Mouse (Mus musculus) G1E (cell line): Measurements from ENCODE around the gene Efcab6. TPM values are rescaled to one million over a fixed set of nuclear protein-coding genes. Genes with fewer than 3 reads are reported as not detected.

Experiments used
- ATAC-seq: 2 replicates; pipeline ENCODE4 v1.8.0; 2016; ENCODE audit warnings: mild to moderate bottlenecking; ENCODE audit not compliant: insufficient number of reproducible peaks, poor library complexity, low FRiP score, severe bottlenecking; ENCODE audit errors: extremely low read depth
- DNase-seq: peaks from one replicate; pipeline ENCODE4 v3.0.0; 2012; ENCODE audit warnings: low spot score
- H3K27me3 ChIP-seq: 2 replicates; pipeline ENCODE4 v1.6.1; 2012; ENCODE audit warnings: mild to moderate bottlenecking, low read length, inconsistent platforms; ENCODE audit not compliant: insufficient read depth
- H3K36me3 ChIP-seq: replicated peaks from 2 replicates; pipeline ENCODE3; 2012; ENCODE audit warnings: mild to moderate bottlenecking, inconsistent platforms
- H3K4me1 ChIP-seq: 2 replicates; pipeline ENCODE4 v1.6.1; 2012; ENCODE audit warnings: low read depth, low read length, inconsistent platforms, mixed read lengths; ENCODE audit not compliant: insufficient read depth
- H3K4me3 ChIP-seq: 2 replicates; pipeline ENCODE4 v1.5.1; 2012; ENCODE audit warnings: low read depth, mild to moderate bottlenecking, inconsistent platforms, low read length, moderate library complexity, mixed read lengths
- H3K9me3 ChIP-seq: replicated peaks from 2 replicates; pipeline ENCODE4 v1.6.1; 2012; ENCODE audit warnings: inconsistent platforms
- CTCF ChIP-seq: IDR thresholded peaks from 2 replicates; pipeline ENCODE4 v1.5.1; 2012; ENCODE audit warnings: low read depth, low read length, inconsistent platforms, mixed read lengths
- GATA1 ChIP-seq: IDR thresholded peaks from 2 replicates; pipeline ENCODE4 v1.6.1; 2012; ENCODE audit warnings: borderline replicate concordance, low read length, inconsistent platforms, mixed read lengths
- GATA2 ChIP-seq: IDR thresholded peaks from 2 replicates; pipeline ENCODE4 v1.6.1; 2012; ENCODE audit warnings: low read depth, low read length, inconsistent platforms, borderline replicate concordance
- POLR2AphosphoS5 ChIP-seq: IDR thresholded peaks from 2 replicates; pipeline ENCODE4 v1.6.1; 2012; ENCODE audit warnings: low read depth, low read length, inconsistent platforms; ENCODE audit not compliant: insufficient replicate concordance
- TAL1 ChIP-seq: conservative IDR thresholded peaks from 2 replicates; pipeline ENCODE4 v1.6.1; 2012; ENCODE audit warnings: low read depth, low read length, inconsistent platforms, mixed read lengths
- polyA plus RNA-seq: library from polyadenylated mRNA; stranded (reverse); fragments of >175 nt; gene quantifications from 2 replicates; pipeline ENCODE4 v1.2.3, GENCODE M21; 2012
- total RNA-seq, 2 experiments: library from RNA; stranded (forward) in 1 of 2; stranded (reverse) in 1 of 2; fragments of 200-1000 nt in 1 of 2; fragments of >200 nt in 1 of 2; fragmentation: Nextera tagmentation in 1 of 2; gene quantifications; 2 replicates each; pipeline ENCODE4 v1.2.3; 2014 to 2017

Efcab6 gene
- total and polyA plus RNA-seq, 3 experiments, result not detected

DNA sequence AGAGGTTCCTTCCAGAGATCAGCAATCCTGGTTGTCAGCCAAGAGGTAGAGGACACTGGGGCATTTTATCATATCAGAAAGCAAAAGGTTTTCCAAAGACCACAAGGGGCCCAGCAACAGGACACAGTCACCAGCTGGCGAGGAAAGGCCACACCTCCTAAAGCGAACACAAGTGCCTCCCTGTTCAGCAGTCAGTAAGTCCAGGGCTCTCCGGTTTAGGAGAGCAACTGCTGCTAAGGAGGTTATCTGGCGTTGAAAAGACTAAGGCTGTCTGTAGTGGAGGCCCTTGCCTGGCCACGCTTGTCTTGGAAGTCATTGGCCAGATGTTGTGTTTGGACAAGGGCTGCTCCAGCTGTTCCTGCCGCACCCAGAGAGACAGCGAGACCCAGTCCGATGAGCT is 100.1 kb downstream of the Efcab6 start:
- H3K4me3 ChIP-seq, result no peak overlapping the region
- H3K4me1 ChIP-seq, result no peaks in the 10 kb centered on the region
- no peaks in the 10 kb centered on the region for H3K27me3 ChIP-seq
- peaks cover 83% of the 10 kb centered on the region for H3K9me3 ChIP-seq
- no peaks in the 10 kb centered on the region for H3K36me3 ChIP-seq
- no peak for ATAC-seq
- no peak for DNase-seq
- TF ChIP-seq GATA1, result no peak
- no peak for TF ChIP-seq CTCF
- no peak for TF ChIP-seq POLR2AphosphoS5
- TF ChIP-seq GATA2, result no peak
- no peak for TF ChIP-seq TAL1

DNA sequence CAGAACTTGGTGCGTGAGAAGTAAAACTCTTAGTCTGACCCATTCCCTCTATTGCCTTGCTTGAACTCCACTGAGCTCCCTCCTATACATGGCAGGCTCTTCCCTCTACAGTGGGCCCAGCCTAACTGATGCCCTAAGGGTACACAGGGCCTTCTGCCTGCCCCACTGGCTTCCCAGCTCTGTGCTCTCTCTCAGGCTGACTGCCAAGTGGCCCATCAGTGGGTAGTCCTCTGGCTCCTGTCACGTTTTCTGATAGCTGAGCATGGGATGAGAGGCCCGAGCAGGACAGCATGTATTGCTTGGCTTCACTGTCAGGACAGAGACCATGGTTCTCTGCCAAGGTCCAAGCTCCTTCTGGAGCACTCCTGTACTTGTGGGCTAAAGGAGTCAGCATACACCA is 106.8 kb downstream of the Efcab6 start:
- TF ChIP-seq GATA1 (no peak), POLR2AphosphoS5 (no peak), TAL1 (no peak), CTCF (no peak), GATA2 (no peak)
- no peaks in the 10 kb centered on the region for H3K27me3 ChIP-seq
- no peaks in the 10 kb centered on the region for H3K36me3 ChIP-seq
- peaks cover 83% of the 10 kb centered on the region for H3K9me3 ChIP-seq
- no peaks in the 10 kb centered on the region for H3K4me1 ChIP-seq
- no peak for DNase-seq
- no peak for ATAC-seq
- no peak overlapping the region for H3K4me3 ChIP-seq

DNA sequence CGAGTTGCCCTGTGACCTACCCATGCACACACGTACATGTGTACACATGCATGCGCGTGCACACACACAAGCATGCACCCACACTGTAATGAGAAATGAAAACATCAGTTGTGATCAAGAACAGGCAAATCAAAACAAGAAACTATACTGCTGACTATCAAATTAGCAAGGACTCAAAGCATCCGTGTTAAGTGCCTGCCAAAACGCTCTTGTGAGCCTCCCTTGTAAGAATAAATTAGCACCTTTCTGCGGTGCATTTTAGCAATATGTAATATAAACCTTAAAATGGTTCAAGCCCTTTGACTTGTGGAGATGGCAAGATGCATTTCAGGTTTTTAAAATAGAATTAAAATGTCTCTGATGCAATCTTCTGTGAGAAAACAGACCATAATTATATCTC is 108.2 kb downstream of the Efcab6 start:
- TF ChIP-seq GATA1 (no peak), POLR2AphosphoS5 (no peak), TAL1 (no peak), GATA2 (no peak), CTCF (no peak)
- Histone ChIP-seq H3K27me3 (no peaks in the 10 kb centered on the region), H3K4me1 (no peaks in the 10 kb centered on the region), H3K4me3 (no peak overlapping the region), H3K36me3 (no peaks in the 10 kb centered on the region), H3K9me3 (peaks cover 86% of the 10 kb centered on the region)
- no peak for ATAC-seq
- DNase-seq, result no peak

DNA sequence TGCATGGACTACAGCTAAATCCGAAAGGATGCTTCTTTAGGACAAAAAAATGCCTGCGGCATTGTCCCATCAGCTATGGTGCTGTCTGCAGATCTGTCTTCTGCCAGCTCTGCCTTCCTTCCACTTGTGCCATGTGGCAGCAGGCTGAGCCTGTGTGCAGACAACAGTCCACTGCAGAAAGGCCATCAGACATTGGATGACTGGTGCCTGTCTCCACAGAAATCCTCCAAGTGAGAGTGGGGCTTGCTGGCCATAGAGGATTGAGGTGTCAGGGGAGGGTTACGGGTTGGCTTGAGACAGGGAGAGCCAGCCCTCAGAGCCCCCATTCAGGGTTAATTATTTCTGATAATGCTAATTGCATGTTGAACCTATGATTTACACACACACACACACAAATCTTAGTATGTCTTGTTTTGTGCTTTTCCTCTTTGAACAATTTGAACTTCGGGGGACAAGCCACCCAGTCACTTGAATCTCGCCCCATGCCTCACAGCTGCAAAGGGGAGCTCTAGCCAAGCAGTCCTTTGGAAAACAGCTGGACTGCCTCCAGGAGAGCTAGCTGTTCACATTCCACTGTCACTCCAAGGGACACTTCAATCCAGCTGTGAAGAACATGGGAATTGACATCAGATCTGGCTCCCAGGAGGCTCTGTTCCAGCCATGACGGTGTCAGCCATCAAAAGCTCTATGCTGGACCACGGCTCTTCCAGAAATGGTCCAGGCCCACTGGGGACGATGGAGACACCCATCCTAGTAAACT is 109.1 kb downstream of the Efcab6 start:
- no peak for ATAC-seq
- no peaks in the 10 kb centered on the region for H3K36me3 ChIP-seq
- no peaks in the 10 kb centered on the region for H3K27me3 ChIP-seq
- TF ChIP-seq GATA2, result no peak
- no peak overlapping the region for H3K4me3 ChIP-seq
- no peaks in the 10 kb centered on the region for H3K4me1 ChIP-seq
- DNase-seq, result no peak
- peaks cover 86% of the 10 kb centered on the region for H3K9me3 ChIP-seq

DNA sequence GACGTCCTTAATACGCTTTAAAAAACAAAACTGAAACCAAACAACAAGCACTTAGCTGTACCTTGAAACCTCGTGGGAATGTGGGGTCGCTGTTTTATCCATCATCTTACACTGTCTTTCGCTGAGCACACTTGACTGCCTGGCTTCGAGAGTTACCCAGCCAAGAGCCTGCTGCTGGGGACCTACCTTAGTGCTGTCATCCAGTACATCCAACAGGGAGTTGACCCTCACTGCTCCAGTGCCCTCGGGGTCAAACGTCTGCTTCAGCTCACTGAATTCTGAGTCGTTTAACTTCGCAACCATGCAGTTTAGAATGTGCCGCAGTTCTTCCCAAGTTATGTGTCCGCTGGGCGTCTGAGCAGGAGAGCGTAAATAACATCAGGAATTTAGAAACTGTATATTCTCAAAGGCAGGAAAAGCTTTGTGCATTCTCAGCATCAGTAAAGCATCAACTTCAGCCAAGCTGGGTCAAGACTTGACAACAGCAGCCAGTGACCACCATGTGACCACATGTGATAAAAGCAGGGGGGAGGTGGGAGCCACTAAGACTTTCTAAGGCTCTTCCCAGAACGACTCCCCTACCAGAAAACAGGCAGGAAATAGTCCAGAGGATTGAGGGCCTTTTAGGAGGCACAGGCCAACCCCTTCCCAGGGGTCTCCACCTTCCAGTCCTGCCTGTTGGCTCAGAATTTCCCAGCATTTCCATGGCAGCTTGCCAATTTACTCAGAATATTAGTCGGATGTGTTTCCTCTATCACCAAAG is 115.3 kb downstream of the Efcab6 start:
- DNase-seq, result no peak
- Histone ChIP-seq H3K4me1 (no peaks in the 10 kb centered on the region), H3K36me3 (no peaks in the 10 kb centered on the region), H3K9me3 (peaks cover 76% of the 10 kb centered on the region), H3K27me3 (no peaks in the 10 kb centered on the region), H3K4me3 (no peak overlapping the region)
- ATAC-seq, result no peak
- TF ChIP-seq CTCF (no peak), GATA2 (no peak), POLR2AphosphoS5 (no peak), GATA1 (no peak), TAL1 (no peak)

DNA sequence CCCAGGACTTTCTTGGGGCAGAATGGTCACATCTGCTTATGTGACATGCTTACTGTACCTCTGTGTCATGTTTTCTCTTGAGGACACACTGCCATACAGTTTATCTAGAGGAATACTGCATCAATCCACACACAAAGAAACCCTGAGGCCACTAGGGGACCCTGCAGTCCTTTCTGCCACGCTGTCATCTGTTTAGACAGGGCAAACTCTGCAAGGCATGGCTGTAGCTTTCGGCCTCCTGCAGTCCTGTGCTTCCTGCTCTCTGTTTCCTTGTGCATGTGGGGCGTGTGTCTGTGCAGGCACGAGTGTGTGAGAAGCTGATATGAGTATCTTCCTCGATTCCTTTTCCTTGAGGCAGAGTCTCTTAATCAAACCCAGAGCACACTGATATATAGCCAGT is 125.5 kb downstream of the Efcab6 start:
- H3K27me3 ChIP-seq, result no peaks in the 10 kb centered on the region
- no peak for TF ChIP-seq CTCF
- no peak for TF ChIP-seq POLR2AphosphoS5
- TF ChIP-seq TAL1, result no peak
- no peak for TF ChIP-seq GATA1
- TF ChIP-seq GATA2, result no peak

DNA sequence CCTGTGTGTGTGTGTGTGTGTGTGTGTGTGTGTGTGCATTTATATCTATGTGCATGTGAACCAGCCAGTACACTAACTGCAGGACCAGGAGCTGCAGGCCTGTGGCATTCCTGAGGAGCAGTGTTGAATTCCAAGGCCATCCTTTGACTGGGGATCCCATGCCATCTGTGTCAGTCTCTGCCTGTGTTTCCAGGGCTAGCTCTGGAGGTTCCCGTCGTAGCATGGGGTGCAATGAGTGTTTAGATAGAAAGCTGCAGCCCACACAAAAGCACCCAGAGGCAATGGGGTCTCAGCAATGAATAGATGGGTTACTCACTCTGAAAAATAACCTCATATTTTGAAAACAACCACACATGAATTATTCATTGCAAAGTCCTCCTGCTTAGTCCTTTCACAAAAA is 126.7 kb downstream of the Efcab6 start:
- H3K4me3 ChIP-seq, result no peak overlapping the region
- no peak for ATAC-seq

More for the DNA sequence above, 125.5 kb downstream of the Efcab6 start:
- Histone ChIP-seq H3K4me3 (no peak overlapping the region), H3K36me3 (no peaks in the 10 kb centered on the region), H3K4me1 (no peaks in the 10 kb centered on the region), H3K9me3 (peaks cover 86% of the 10 kb centered on the region)
- DNase-seq (no peak), ATAC-seq (no peak)

More for the DNA sequence above, 126.7 kb downstream of the Efcab6 start:
- Histone ChIP-seq H3K9me3 (peaks cover 84% of the 10 kb centered on the region), H3K27me3 (no peaks in the 10 kb centered on the region), H3K36me3 (no peaks in the 10 kb centered on the region), H3K4me1 (no peaks in the 10 kb centered on the region)
- DNase-seq, result no peak
- no peak for TF ChIP-seq POLR2AphosphoS5
- TF ChIP-seq GATA1, result no peak
- no peak for TF ChIP-seq CTCF
